Mouse (Mus musculus) neural tube, embryonic 14.5 days (tissue): ENCODE measurements around the gene Wbp1l. TPM values are rescaled to one million over a fixed set of nuclear protein-coding genes. Genes with fewer than 3 reads are reported as not detected.

Experiments
- ATAC-seq: fragments of 200-750 bp; cut with Nextera tagmentation; 2 replicates; pipeline ENCODE4 v1.8.0; 2017; ENCODE audit warnings: low read depth, mild to moderate bottlenecking, moderate TSS enrichment, moderate library complexity
- H3K27ac ChIP-seq: fragments of 300-500 bp; sonication (generic); 2 replicates; pipeline ENCODE4 v1.5.1; 2014; ENCODE audit warnings: low read depth, mild to moderate bottlenecking, control low read depth, low read length, moderate library complexity, mixed read lengths
- H3K27me3 ChIP-seq: fragments of 300-500 bp; sonication (generic); 2 replicates; pipeline ENCODE4 v1.6.1; 2014; ENCODE audit warnings: low read length; ENCODE audit not compliant: control insufficient read depth, insufficient read depth
- H3K36me3 ChIP-seq: fragments of 300-500 bp; sonication (generic); 2 replicates; pipeline ENCODE4 v1.6.1; 2014; ENCODE audit warnings: low read length, mixed read lengths; ENCODE audit not compliant: control insufficient read depth, insufficient read depth
- H3K4me1 ChIP-seq: fragments of 300-500 bp; sonication (generic); 2 replicates; pipeline ENCODE4 v1.6.1; 2014; ENCODE audit warnings: low read length; ENCODE audit not compliant: control insufficient read depth, insufficient read depth
- H3K4me2 ChIP-seq: fragments of 300-500 bp; sonication (generic); 2 replicates; pipeline ENCODE4 v1.6.1; 2014; ENCODE audit warnings: mild to moderate bottlenecking, low read depth, low read length, control low read depth
- H3K4me3 ChIP-seq: fragments of 300-500 bp; sonication (generic); 2 replicates; pipeline ENCODE4 v1.5.1; 2014; ENCODE audit warnings: low read depth, low read length, control low read depth, mixed read lengths
- H3K9ac ChIP-seq: fragments of 300-500 bp; sonication (generic); replicated peaks from 2 replicates; pipeline ENCODE4 v1.6.1; 2014; ENCODE audit warnings: low read depth, mild to moderate bottlenecking, control low read depth, low read length, mixed read lengths
- H3K9me3 ChIP-seq: fragments of 300-500 bp; sonication (generic); 2 replicates; pipeline ENCODE4 v1.6.1; 2016; ENCODE audit warnings: low read length; ENCODE audit not compliant: control insufficient read depth
- WGBS: fragments of 180-500 bp; shearing (Covaris S2); extraction: QIAGEN DNeasy Blood & Tissue Kit; methylation state at CpG from one replicate; pipeline ENCODE4 v1.1.7; 2014; 5-methylcytosine and 5-hydroxymethylcytosine counted together
- polyA plus RNA-seq: library from polyadenylated mRNA; unstranded; fragments of >200 nt; fragmentation: Nextera tagmentation; extraction: Ambion mirVana; gene quantifications from 2 replicates; pipeline ENCODE4 v1.2.1, GENCODE M21; 2014

Wbp1l gene
- polyA plus RNA-seq, 1 experiment from 2014 or later = 28.2 TPM

- Histone ChIP-seq H3K4me1 (peaks cover 45% of the 10 kb centered on the region), H3K4me2 (peak overlapping the region; percentile 33), H3K27ac (peak overlapping the region; percentile 48; the same call in 1 of the 2 replicates), H3K9me3 (no peaks in the 10 kb centered on the region), H3K36me3 (no peaks in the 10 kb centered on the region), H3K9ac (0 out of 2 replicates have a peak overlapping the region, but pooled peaks have one; percentile 21), H3K27me3 (no peaks in the 10 kb centered on the region), H3K4me3 (no peak overlapping the region)
- WGBS = 40% methylated on average over 12 of the region's 12 CpGs
- ATAC-seq = no peak
Observed at GRCm38 (mm10) chr19:46622659-46623193, 23.8 kb downstream of the Wbp1l start.

- Histone ChIP-seq H3K4me1 (peaks cover 45% of the 10 kb centered on the region), H3K9me3 (no peaks in the 10 kb centered on the region), H3K27ac (peak overlapping the region; percentile 48; the same call in 1 of the 2 replicates), H3K4me2 (peak overlapping the region; percentile 33), H3K9ac (no peak overlapping the region), H3K27me3 (no peaks in the 10 kb centered on the region), H3K36me3 (no peaks in the 10 kb centered on the region), H3K4me3 (no peak overlapping the region)
- 2% methylated on average over 16 of the region's 16 CpGs for WGBS
- no peak for ATAC-seq
Observed at GRCm38 (mm10) chr19:46623194-46623667, 24.3 kb downstream of the Wbp1l start.

GRCm38 (mm10) chr19:46623790-46624772 is 25.2 kb downstream of the Wbp1l start:
- Histone ChIP-seq H3K9ac (no peak overlapping the region), H3K9me3 (no peaks in the 10 kb centered on the region), H3K4me2 (peak overlapping the region; percentile 33), H3K36me3 (no peaks in the 10 kb centered on the region), H3K4me1 (peaks cover 45% of the 10 kb centered on the region), H3K27me3 (no peaks in the 10 kb centered on the region), H3K27ac (peak overlapping the region; percentile 45; the same call in 1 of the 2 replicates), H3K4me3 (0 out of 2 replicates have a peak overlapping the region, but pooled peaks have one; percentile 1)
- peak; percentile 16; the same call in 1 of the 2 replicates for ATAC-seq
- WGBS = 19% methylated on average over 19 of the region's 19 CpGs

GRCm38 (mm10) chr19:46625015-46625414 is 26.1 kb downstream of the Wbp1l start:
- Histone ChIP-seq H3K4me1 (peaks cover 43% of the 10 kb centered on the region), H3K9me3 (no peaks in the 10 kb centered on the region), H3K27me3 (no peaks in the 10 kb centered on the region), H3K4me2 (no peak overlapping the region), H3K36me3 (no peaks in the 10 kb centered on the region), H3K27ac (no peak overlapping the region), H3K9ac (no peak overlapping the region), H3K4me3 (no peak overlapping the region)
- no peak for ATAC-seq
- 98% methylated on average over 12 of the region's 12 CpGs for WGBS

DNA sequence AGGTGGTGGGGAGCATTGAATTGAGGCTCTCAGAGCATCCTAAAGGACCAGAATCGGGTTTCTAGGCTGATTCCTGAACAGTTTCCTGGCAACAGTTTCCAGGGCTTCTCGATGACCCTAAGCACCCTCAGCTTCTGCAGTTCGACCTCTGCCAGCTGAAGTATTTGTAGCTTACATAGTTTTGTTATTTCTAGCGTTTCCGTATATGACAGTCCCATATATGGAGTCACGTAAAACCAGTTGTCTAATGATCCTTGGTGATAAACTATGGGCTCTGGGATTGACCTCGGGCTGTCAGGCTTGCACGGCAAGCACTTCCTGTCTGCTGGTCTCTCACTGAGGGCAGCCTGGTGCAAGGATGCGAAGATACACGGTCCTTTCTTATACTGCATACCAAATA is 26.6 kb downstream of the Wbp1l start:
- H3K4me3 ChIP-seq = no peak overlapping the region

GRCm38 (mm10) chr19:46628403-46628802 is 29.5 kb downstream of the Wbp1l start:
- Histone ChIP-seq H3K9ac (no peak overlapping the region), H3K9me3 (no peaks in the 10 kb centered on the region), H3K36me3 (no peaks in the 10 kb centered on the region), H3K4me1 (peaks cover 11% of the 10 kb centered on the region), H3K27me3 (no peaks in the 10 kb centered on the region), H3K27ac (no peak overlapping the region), H3K4me2 (no peak overlapping the region), H3K4me3 (no peak overlapping the region)
- WGBS = 93% methylated on average over 10 of the region's 10 CpGs
- no peak for ATAC-seq

More for the DNA sequence above, 26.6 kb downstream of the Wbp1l start:
- Histone ChIP-seq H3K9ac (no peak overlapping the region), H3K36me3 (no peaks in the 10 kb centered on the region), H3K27me3 (no peaks in the 10 kb centered on the region), H3K4me1 (peaks cover 38% of the 10 kb centered on the region), H3K27ac (no peak overlapping the region), H3K4me2 (no peak overlapping the region), H3K9me3 (no peaks in the 10 kb centered on the region)
- WGBS = 81% methylated on average over 10 of the region's 10 CpGs
- ATAC-seq = no peak

DNA sequence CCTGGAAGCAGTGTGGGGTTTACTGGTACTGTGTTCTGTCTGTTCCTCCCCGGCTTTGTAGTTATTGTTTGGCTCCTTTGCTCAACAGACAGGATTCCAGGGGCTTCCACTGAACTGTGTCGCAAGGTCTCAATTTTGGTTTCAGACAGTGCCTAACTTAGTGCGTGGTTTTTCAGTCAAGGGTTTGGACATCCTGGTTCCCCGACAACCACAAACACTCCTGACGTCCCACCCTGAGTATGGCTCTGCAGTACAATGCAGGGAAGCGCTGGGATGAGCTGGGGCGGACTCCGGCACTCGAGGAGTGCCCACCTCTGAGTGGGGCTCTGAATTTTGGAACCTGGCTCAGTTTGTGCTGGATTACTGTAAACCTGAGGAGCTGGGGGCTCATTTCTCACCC is 30.9 kb downstream of the Wbp1l start:
- 81% methylated on average over 9 of the region's 9 CpGs for WGBS
- no peaks in the 10 kb centered on the region for H3K36me3 ChIP-seq
- no peaks in the 10 kb centered on the region for H3K4me1 ChIP-seq
- H3K4me3 ChIP-seq = no peak overlapping the region
- H3K27ac ChIP-seq = no peak overlapping the region
- H3K4me2 ChIP-seq = no peak overlapping the region
- no peaks in the 10 kb centered on the region for H3K27me3 ChIP-seq
- H3K9me3 ChIP-seq = no peaks in the 10 kb centered on the region
- H3K9ac ChIP-seq = no peak overlapping the region
- no peak for ATAC-seq

DNA sequence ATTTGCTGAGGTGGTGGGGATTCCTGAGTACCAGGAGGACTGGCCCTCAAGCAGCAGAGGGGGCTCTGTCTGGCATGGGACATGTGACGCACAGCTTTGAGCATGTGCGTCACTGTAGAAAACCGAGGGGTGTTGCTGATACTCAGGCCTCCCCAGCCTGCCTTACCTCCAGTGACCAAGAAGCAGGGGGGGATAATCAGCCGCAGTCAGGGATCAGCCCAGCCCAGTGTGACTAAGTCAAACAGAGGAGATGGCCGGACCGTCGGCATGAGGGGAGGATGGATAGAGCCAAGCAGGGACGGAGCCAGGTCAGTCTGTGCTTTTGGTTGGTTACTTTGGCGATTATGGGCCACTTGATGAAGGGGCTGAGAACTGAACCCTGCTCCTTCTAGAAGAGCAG is 32.8 kb downstream of the Wbp1l start:
- no peak overlapping the region for H3K4me2 ChIP-seq
- H3K9me3 ChIP-seq = no peaks in the 10 kb centered on the region
- H3K4me1 ChIP-seq = no peaks in the 10 kb centered on the region
- no peak overlapping the region for H3K27ac ChIP-seq
- ATAC-seq = no peak
- no peak overlapping the region for H3K9ac ChIP-seq
- H3K4me3 ChIP-seq = no peak overlapping the region
- WGBS = 93% methylated on average over 9 of the region's 9 CpGs
- no peaks in the 10 kb centered on the region for H3K36me3 ChIP-seq
- no peaks in the 10 kb centered on the region for H3K27me3 ChIP-seq

DNA sequence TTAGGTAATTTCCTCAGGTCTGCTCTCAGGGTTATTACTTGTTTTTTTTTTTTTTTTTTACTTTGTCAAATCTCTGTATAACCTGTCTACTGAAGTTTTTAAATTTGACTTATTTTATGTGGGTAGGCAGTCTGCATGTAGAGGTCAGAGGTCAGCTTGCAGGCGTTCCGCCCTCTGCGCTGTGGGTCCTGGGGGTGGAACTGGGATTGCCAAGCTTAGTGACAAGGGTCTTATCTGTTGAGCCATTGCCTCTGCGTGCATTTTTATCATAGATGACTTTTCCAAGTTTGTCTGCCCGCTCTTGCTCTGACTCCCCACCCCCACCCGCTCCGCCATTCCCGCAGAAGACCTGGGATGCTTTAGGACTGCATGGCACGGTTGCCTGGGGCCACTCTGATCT is 36.9 kb downstream of the Wbp1l start:
- Histone ChIP-seq H3K9me3 (no peaks in the 10 kb centered on the region), H3K4me2 (no peak overlapping the region), H3K27ac (no peak overlapping the region), H3K9ac (no peak overlapping the region), H3K4me3 (no peak overlapping the region), H3K27me3 (no peaks in the 10 kb centered on the region), H3K36me3 (no peaks in the 10 kb centered on the region), H3K4me1 (no peaks in the 10 kb centered on the region)
- 75% methylated on average over 9 of the region's 9 CpGs for WGBS
- no peak for ATAC-seq
